1 mouse cellular context compared by ENCODE assay signal in genomic region chr11:113660213-113660612, GRCm38 (mm10). TPM values are rescaled to one million over a fixed set of nuclear protein-coding genes. Genes with fewer than 3 reads are reported as not detected.
"Had no signal": no experiment of that assay in that cellular context is flagged by ENCODE, and none has a peak within 500 bp of the region (broad histone marks: within the 10 kb centered on the region; RNA-seq: fewer than 3 reads in every experiment).

No protein-coding gene starts in this region.

RNA-seq across cellular contexts. Expression of gene Sstr2, which starts 41.1 kb away (rescaled TPM):
- polyA plus RNA-seq: macrophage had no signal
